Mouse (Mus musculus) spleen, embryonic (tissue): ENCODE measurements around the gene Il21.

Experiments used
- CTCF ChIA-PET: fragments of 350-600 bp; sonication (Branson Sonifier 250); formaldehyde crosslinking; loops from one replicate; lab custom pipeline; 2022; lab: Charles Lee

Il21 gene

DNA sequence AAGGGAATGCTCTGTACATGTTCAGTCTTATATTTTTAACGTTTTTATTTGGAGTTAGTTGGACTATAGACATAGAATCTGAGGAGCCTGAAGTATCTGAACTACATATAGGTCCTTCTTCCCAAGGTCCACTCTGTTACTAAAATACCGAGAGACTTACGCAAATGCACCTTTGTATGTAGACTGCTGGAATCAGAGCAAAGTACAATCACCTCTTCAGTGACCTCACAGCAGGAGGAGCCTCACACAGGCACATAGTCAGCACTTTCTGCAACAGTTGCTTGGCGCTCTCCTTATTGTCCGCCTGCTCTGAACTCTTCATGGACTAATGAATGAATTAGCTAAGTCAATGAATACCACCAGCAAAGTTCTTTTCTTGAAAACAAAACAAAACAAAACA lies 34.1 kb downstream of the Il21 start:
- CTCF ChIA-PET: no interaction called here

DNA sequence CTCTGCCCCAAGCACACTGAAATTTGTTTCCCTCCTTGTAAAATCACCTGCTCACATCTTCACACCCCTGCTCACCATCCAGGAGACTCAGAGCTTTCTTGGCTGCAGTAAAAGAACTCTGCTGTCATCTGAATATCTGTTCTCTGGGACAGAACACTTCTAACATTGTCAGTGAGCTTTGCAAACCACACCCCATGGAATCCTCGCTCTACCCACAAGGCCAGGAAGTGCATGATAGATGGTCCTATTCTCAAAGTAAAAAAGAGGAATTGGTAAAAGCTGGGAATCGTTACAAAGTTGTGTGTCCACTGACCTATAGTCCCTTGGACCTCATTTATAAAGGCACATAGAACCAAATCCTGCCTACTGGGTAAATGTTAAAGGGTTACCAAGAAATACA lies 40.5 kb downstream of the Il21 start:
- CTCF ChIA-PET: no interaction called here

- CTCF ChIA-PET: no interaction called here
Observed at GRCm38 (mm10) chr3:37185534-37185933, 46.9 kb downstream of the Il21 start.

DNA sequence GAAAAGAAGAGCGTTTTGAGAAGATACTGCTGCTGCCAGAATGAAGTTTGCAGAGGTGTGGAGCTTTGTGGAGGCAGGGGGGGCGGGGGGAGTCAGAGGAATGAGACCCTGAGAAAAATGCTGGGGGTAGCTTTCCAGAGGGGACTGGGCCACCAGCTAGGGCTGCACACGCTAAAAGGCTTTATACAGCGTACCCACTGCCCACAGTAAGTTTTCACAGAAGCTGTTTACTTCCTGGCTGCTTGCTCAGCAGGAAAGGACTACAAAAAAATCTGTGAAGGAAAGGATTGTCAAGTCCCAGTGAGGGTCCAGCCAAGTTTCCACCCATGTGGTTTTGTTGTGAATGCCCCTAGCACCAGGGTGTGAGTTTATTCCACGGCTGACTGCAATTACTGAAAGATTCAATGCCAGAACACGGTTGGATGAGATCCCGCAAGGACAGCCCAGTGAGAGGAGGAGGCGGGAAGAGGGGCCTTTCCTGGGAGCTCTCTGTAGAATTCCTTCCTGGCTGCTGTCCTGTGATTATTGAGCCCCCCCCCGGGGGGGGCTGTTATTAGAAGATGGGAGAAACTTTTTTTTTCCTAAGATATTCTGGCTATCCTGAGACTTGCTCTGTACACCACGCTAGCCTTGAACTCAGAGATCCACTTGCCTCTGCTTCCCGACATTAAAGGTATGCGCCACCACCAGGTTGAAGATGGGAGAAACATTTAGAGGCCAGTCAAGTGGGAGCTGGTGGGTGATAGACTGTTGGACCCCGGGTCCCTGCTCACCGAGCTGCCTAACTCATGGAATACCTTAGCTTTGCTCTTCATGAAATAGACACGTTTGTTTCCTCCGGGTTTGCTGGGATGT lies 49.8 kb downstream of the Il21 start:
- CTCF ChIA-PET: interaction anchor here (0.6 kb wide), 1 partner anchor 511 kb away, joined by 6 read pairs; no protein-coding TSS in a partner anchor

GRCm38 (mm10) chr3:37181041-37181440 lies 51.4 kb downstream of the Il21 start:
- CTCF ChIA-PET: no interaction called here

- CTCF ChIA-PET: no interaction called here
Observed at GRCm38 (mm10) chr3:37180039-37180743, 52.2 kb downstream of the Il21 start.

- CTCF ChIA-PET: no interaction called here
Observed at GRCm38 (mm10) chr3:37179472-37179871, 53.0 kb downstream of the Il21 start.

GRCm38 (mm10) chr3:37174711-37175572 lies 57.5 kb downstream of the Il21 start:
- CTCF ChIA-PET: no interaction called here

GRCm38 (mm10) chr3:37173285-37173684 lies 59.2 kb downstream of the Il21 start:
- CTCF ChIA-PET: no interaction called here
